Mouse (Mus musculus): ENCODE data around the gene Adamtsl4.
"Not testable (repeated sequence)": the region's sequence is repeated elsewhere in the genome, so short reads cannot be mapped to it uniquely, and the experiment has no call there.

The Adamtsl4 gene

GRCm38 (mm10) chr3:95700233-95700681 lies 12.5 kb upstream of the Adamtsl4 start:
- DNase-seq (ENCODE audit: low spot score in 2 of 2) = no peak

DNA sequence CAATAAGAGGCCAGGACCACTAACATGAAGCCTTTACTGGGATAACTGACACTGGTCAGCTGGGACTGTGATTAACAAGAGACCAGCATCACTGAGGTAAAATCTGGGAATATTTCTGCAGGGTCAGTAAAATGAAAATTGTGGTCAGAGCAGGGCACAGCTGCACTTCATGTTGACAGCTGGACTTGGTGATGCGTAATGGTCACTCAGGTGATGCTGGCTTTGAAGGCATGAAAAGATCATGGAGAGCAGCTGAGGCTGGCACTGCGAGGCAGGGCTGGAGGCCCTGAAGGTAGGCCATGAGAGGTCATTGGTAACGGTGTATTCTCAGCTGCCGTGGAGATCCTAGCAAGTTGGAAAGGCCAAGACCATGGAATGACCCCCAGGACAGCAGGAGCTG lies 10.6 kb upstream of the Adamtsl4 start:
- no peak for DNase-seq (ENCODE audit: low spot score in 2 of 2)

DNA sequence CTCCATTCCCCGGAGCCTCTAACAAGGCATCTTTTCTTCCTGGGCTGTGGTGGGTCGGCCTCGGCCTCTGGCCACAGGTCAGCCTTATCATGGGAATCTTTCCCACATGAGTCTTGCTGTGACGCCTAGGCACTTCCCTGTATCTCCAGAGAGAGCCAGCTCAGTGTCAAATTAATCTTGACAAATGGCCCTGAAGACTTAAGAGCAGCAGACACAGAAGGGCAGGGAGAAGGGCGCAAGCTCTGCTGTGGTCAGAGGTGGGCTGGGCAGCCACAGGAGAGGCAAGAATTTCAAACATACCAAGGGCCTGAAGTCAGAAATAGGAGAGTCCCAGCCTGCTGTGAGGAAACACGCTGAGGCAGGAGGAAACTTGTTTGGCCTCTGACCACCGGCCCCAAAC lies 8.6 kb upstream of the Adamtsl4 start:
- DNase-seq (ENCODE audit: low spot score in 2 of 2) = no peak

GRCm38 (mm10) chr3:95695796-95696195 lies 8.1 kb upstream of the Adamtsl4 start:
- no peak for DNase-seq (ENCODE audit: low spot score in 2 of 2)

- DNase-seq (ENCODE audit: low spot score in 2 of 2) = no peak
Observed at GRCm38 (mm10) chr3:95694808-95695703, 7.3 kb upstream of the Adamtsl4 start.

DNA sequence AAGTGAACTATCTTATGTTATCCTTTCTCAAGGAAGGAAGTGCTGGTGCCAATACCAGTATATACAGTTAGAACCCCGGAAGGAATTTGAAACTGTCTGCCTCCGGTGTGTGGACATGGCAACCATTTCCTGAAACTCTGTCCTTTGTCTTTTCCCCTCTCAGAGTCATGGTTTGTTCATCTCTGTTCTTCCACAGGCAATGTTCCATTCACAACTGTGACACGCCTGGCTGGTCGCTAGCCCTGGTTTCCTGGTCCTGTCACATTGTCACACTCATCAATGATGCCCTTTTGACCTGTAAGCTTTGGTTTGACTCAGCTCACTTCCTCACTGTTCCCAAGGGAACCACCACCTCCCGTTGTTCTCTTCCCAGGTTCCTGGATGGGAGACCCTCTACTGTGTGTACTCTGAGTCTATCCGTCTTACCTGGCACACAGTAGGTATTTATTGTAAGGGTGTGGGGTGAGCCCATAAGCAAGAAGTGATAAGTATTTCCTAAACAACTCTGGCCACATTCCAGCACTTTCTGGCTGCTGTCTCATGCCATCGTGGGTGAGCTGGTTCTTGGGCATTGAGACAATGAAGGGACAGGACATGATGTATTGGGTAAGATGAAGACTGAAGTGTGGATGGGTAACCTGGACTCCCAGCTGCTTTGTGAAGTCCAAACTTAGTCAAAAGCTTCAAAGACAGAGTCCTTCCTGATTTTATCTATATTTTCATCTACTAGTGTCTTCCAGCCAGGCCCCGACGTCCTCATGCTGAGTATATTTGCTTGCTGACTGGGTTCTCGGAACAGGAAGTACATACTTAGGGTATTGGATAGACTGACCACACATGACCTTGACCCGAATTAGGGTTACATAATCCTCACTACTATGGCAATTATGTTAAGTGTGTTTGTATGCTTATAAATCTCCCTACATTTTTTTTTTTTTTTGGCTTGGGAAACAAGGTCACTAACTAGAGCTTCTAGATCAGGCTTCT lies 6.4 kb upstream of the Adamtsl4 start:
- no peak for DNase-seq (ENCODE audit: low spot score in 2 of 2)

DNA sequence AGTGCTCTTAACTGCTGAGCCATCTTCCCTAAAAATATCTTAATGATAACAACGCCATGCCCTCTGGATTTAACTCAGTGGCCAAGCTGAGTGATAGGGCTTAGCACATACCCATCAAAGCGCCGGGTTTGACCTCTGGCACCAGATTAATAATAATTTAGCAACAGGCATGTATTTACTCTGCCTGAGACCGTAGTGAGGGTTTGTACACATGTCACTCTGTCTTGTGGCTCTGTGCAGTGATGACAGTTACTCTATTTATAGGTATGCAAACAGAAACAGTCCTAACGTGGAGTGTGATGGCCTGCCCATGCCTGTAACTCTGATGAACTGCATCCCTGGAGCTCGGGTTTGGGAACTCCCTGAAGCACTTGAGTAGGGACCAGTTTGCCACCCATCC lies 5.0 kb upstream of the Adamtsl4 start:
- no peak for DNase-seq (ENCODE audit: low spot score in 2 of 2)

GRCm38 (mm10) chr3:95690552-95690951 lies 2.8 kb upstream of the Adamtsl4 start:
- DNase-seq (ENCODE audit: low spot score in 2 of 2) = not testable (repeated sequence)

DNA sequence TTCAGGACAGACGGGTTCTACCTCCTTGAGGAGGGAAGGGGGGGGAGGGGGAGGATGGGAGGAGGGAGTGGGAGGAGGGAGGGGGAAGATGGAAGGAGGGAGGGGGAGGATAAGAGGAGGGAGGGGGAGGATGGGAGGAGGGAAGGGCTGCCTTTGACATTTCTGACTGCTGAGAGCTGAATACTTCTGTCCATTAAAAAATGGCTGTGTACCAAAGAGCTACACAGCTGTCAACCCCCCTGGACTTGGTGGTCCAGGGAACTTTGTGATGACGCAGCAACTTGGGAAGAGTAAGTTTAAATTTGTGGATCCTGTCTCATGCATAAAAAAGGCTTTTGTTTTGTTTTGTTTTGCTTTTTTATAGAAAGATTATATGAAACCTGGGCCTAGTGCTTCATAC lies 2.2 kb upstream of the Adamtsl4 start:
- DNase-seq (ENCODE audit: low spot score in 2 of 2) = no peak

DNA sequence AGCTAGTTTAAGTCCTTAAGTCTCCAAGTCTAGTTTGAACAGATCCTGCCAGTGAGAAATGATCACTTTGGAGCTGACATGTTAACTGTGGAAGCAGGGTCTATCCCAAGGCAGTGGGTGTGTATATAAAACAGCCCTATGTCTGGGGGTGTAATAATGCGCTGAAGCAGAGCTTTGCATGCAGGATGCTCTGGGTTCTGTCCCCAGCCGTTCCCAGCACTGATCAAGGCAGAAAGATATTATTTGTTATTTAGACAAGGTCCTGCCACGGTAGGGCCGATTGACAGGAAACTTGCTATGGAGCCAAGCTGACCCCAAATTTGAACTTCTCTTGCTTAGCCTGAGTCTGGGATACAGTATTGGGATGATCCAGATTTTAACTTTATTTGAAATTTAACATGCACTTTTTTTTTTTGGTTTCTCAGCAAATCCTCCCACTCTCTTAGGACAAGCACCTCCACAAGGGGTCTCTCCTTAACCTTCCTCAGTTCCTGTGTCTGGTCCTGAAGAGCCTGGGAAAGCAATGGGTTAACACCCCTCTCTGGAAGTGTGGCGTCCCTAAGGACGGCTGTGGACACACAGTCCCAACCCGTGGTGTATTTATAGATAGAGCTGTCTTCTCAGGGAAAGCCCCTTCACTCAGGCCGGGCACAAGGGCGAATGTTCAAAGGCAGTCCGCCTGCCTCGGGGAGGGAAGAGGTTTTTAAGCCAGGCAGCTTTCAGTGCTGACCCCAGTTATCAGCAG lies 1.6 kb upstream of the Adamtsl4 start:
- no peak for DNase-seq (ENCODE audit: low spot score in 2 of 2)

- DNase-seq (ENCODE audit: low spot score in 2 of 2) = no peak
Observed at GRCm38 (mm10) chr3:95687168-95687523, 571 bp downstream of the Adamtsl4 start.

DNA sequence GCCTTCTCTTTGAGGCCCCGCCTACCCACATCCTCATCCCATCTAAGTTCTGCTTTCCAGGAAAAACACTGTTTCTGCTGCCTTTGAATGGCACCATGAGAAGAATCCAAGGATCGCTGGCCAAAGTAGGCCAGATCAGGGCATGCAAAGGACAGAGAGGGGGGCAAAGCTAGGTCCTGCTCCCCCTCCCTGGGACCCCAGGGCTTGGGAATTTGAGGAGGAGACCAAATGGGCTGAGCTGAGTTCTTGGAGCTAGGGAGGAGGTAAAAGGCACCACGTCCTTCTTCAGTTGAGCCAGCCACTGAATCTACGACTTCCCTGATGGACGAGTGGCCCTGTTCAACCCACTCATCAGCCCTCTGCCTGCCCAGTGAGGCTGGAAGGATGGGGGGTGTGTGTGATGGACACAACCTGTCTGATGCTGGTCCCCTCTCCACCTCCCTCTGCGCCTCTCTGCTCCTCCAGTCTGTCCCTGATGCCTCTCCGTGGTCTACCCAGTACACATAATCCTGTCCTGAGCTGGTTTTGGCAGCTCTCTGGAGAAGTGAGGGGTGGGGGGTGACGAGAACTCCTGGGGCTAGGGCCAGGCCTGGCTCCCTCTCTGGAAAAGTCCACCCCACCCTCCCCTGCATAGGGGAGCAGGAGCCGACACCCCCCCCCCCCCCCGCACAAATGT lies 1.1 kb downstream of the Adamtsl4 start:
- no peak for DNase-seq (ENCODE audit: low spot score in 2 of 2)

DNA sequence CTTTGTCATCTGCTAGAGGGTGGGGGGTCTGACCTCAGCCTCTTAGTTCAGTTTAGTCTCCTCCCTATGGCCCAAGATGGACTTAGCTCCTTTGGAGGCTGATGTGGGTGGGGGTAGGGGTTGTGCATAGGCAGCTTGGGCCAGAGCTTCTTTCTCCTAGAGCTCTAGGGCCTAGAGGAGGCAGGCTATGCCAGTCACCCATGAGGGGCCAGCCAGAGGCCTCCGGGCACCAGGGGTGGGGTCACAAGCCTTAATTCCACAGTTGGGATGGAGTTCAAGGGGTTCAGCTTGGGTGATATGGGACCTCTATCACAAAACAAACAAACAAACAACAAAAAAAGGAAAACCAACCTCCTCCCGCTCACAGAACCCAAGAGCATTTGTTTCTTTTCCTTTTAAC lies 2.0 kb downstream of the Adamtsl4 start:
- DNase-seq (ENCODE audit: low spot score in 2 of 2) = no peak

DNA sequence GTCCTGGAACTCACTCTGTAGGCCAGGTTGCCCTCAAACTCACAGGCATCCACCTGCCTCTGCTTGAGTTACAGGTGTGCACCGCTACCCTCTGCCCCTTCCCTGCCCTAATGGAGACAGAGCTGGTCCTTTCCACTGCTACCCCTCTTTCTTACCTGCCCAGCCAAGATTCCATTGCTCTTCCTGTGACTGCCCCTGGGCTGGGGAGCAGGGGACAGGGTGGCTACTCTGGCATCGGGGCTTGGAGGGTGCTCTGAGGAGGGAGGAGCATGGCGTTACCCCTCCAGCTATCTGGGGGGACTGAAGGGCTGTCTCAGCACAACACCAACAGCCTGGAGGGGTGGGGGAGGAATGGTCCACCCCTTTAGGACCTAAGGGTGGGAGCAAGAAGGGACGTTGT lies 2.4 kb downstream of the Adamtsl4 start:
- DNase-seq (ENCODE audit: low spot score in 2 of 2) = no peak

DNA sequence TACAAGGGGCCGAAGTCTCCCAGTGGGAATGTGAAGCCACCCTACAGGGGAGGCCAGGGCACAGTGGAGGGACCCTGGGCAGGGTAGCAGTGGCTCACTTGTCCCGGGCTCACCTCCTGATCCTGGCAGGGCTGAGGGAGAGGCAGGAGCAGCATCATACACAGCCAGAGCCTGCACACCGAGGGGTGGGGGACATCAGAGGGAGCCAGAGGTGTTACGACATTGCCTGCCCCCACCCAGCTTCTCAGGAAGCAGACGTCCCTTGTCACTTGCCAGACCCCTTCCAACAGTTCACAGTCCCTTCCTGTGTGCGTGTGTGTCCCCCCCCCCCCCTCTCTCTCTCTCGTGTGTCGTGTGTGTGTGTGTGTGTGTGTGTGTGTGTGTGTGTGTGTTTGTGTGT lies 2.9 kb downstream of the Adamtsl4 start:
- no peak for DNase-seq (ENCODE audit: low spot score in 2 of 2)

GRCm38 (mm10) chr3:95682878-95683277 lies 4.8 kb downstream of the Adamtsl4 start:
- DNase-seq (ENCODE audit: low spot score in 2 of 2) = no peak

GRCm38 (mm10) chr3:95681365-95681764 lies 6.4 kb downstream of the Adamtsl4 start:
- no peak for DNase-seq (ENCODE audit: low spot score in 2 of 2)

GRCm38 (mm10) chr3:95680673-95681072 lies 7.0 kb downstream of the Adamtsl4 start:
- no peak for DNase-seq (ENCODE audit: low spot score in 2 of 2)

GRCm38 (mm10) chr3:95679551-95679950 lies 8.2 kb downstream of the Adamtsl4 start:
- no peak for DNase-seq (ENCODE audit: low spot score in 2 of 2)

DNA sequence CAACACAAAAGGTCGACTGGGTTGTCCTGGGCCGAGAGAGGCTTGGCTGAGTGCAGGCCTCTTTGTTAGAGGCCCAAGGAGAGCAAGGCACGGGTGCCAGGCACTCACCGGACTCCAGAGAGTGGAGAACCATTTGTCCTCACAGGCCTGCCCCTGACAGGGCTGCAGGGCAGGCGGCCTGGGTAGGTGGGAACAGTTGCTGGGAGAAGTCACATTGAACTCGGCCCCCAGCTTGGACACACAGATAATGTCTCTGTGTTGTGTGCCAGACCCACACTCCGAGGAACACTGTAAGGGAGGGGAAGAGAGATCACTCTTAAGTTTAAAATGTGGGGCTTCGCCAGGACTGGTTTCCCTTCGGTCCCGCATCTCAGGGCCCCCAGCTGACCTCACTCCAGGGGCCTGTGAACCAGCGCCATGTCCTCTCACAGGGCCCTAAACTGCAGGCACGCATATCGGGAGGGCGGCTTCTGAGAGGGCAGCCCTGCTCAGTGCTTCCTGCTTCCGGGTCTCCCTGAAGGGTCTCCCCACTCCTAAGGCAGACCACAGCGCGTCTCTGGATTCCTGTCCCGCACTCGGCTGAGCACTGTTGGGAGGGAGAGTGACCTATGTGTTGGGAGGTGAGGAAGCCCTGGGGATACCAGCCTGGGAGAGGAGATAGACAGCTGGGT lies 10.2 kb downstream of the Adamtsl4 start:
- no peak for DNase-seq (ENCODE audit: low spot score in 2 of 2)
